Mouse (Mus musculus) frontal cortex, adult (tissue): ENCODE data around the gene Ccdc96.

Experiments
- ATAC-seq: cut with Nextera tagmentation; 2 replicates; pipeline ENCODE4 v1.9.2; 2017; ENCODE audit warnings: mild to moderate bottlenecking, moderate library complexity, mixed read lengths; ENCODE audit not compliant: low TSS enrichment

Ccdc96 gene

DNA sequence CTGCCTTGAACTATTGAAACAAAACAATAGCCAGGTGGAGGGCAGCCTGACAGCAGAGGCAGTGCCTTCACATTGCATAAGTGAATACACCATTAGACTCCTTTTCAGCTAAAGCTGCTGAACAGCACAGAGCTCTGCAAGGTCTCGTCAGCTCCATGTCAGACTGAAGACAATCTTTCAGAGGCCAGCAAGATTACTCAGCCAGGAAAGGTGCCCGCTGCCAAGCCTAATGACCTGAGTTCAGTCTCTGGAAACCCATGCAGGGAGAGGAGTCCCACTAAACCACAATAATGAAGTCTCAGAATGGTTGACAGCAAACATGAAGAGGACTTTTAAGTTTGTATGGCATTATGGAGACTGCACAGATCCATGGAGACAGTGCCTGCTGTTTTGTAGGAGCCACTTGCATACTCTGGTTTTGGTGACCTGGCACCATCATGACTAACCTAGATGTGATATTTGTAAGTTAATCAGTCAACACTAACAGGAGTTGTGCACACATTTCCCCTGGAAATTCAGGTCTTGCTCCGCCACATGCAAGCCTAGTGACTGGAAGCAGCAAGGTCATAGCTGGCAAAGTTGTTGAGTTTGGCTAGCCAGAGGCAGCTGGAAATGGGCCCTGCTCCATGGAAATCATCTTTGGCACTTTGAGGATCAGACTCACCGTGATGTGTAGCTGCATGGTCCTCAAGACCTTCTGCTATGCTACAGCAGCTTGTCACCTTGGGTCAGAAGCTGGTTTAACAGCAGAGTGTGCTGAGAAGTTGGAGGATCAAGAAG lies 11.3 kb upstream of the Ccdc96 start:
- ATAC-seq, result no peak

DNA sequence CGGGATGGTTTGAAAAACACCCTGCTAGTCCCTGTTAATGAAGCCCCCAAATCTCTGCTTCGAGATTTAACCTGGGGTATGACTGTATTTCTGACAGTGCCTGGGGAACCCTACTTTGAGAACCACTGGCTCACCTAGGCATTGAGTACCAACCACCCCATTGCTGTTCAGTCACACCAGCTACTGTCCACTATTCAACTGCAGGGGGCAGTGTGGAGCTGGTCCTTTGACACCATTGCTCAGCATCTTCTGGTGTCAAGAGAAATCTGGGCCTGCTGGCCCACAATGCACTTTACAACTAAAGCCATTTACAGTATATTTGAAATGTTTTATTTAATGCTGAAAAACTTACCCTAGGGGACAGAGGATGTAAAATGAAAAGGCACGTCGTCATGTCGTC lies 10.1 kb upstream of the Ccdc96 start:
- peak; percentile 68 for ATAC-seq

DNA sequence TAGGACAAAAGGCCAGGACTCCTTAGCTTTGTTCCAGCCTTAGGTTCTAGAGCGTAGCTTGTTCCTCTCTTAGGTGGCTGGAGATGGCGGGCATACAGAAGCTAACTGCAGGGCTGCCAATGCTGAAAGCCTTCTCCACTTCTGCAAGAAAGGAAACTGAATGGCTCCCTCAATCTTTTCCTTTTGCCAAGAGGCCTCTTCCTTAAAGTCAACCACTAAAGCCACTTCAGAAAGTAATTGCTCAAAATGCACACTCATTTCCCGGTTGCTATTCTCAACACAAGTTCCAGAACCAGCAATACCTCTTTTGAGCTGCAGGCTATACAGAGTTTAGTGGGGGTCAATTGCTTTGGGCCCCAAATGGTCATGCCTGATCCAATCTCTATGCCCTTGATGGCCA lies 6.9 kb upstream of the Ccdc96 start:
- ATAC-seq, result no peak

DNA sequence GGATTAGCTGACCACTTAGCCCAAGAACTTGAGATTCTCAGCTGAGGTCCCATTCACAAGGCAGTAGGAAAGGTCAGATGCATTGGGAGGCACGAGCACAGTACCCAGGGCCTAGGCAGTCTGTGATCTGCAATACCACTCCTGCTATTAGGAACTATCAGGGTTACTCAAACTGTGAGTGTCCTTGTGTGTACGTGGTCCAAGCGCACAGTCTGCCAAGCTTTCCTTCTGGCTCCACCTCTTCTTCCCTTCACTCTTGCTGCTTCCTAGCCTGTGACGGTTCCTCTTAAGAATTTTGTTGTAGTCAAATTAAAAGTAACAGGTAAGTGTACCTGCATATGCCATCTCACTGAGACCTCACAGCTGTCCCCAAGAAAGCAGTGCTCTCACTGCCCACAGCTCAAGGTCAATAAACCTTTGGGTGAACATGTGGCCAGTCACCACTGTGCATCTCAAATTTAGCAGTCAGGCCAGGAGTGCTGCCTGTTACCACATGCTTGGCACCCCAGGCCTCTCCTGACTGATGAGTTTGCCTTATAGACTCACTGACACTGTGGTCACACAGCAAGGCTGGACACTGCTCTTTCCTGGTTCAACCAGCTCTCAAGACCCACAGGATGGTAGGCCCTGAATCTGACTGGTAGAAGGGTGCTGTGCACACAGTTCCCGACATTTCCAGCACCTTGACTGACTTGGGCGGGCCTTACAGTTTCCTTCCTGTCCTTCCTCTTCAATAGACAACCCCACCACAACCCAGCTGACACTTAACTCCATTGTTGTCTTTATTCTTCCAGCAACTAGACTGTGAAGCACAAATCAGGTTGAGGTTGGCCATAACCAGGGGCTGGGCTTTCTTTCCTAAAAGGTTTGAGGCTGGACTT lies 5.6 kb upstream of the Ccdc96 start:
- no peak for ATAC-seq

DNA sequence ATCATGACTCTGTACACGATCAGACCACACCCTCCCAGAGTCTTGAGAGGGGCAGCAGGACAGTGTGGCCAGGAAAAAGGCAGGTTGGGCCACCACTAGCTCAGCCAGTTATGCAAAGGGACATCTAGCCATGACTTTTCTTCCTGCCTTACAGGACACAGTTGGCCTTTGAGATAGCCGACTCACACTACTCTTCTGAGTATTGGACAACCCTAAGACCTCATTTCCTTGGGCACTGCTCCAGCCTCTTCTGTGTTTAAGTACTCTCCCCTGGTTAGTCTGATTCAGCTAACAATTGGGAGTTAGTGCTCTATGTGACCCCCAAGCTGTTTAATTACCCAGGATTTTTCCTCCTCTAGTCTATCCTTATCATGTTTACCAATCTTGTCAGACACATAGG lies 4.7 kb upstream of the Ccdc96 start:
- ATAC-seq, result no peak

DNA sequence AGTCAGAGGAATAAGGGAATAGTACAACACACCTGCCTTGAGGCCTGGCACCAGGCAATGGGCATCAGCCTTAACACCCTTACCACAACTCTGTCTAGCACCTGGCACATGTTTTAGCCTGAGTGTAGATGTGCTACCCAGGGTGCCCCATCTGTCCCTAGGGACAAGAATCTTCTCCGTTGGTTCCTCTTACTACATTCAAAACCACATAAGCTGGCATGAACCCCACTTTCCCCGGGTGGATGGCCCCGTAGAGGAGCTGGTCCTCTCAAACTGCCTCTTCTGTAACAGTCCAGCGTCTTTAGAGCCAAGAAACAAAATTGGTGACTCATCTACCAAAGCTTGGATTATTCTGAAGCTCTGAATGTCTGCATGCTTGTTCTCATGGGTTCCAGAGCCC lies 4.0 kb upstream of the Ccdc96 start:
- ATAC-seq, result no peak

DNA sequence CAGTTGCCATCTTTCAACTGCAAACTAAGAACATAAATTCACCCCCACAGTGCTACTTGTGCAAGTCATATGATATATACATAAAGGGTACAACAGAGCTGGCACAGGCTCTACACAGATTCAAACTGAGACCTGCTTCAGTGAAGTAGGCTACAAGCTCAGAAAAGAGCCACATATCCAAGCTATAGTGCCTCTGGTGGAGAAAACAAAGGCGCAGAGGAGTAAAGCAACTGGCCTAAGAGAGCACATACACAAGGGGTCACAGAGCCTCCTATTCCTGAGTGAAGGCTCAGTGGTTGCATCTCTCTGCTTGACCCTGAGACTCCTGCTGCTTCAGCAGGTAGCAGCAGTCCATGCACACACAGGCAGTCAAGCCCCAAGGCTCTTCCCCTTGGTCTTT lies 3.3 kb upstream of the Ccdc96 start:
- ATAC-seq, result no peak

DNA sequence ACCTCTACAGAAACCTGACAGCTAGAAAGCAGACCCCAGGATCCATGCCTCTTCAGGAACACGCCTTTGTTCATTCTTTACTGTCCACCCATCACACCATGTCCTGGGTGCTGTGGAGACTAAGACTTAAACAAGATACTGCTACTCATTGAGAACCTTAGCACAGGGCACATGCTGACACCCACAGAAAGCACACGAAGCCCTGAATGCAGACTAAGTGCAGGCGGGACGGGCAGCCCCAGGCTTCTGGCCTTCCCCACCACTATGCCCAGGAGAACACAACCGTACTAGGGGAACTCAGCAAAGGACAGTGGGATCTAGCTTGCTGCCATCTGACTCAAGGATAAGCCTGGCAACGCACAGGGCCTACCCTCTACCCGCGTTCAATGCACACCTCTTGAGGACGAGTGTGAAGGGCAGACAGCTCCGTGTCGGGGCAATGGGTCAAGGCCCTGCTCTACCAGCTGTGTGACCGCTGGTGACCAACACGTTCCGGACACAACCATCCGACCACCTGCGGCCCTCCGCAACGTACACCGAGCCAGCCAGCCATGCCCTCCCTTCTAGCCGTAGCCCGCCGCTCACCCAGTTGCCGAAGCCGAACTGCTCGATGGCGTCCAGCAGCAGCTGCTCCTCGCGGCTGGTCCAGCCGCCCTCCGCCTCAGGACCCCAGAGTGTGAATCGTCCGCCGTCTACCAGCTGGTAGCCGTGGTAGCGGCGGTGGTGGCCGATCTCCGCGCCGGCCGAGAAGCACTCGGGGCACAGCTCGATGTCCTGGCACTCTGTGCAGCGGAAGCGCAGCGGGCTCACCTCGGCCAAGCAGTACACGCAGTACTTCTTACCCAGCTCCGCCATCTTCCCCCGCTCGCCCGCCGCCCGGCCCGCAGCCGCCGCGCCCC lies 936 bp upstream of the Ccdc96 start:
- ATAC-seq, result peak; percentile 44

DNA sequence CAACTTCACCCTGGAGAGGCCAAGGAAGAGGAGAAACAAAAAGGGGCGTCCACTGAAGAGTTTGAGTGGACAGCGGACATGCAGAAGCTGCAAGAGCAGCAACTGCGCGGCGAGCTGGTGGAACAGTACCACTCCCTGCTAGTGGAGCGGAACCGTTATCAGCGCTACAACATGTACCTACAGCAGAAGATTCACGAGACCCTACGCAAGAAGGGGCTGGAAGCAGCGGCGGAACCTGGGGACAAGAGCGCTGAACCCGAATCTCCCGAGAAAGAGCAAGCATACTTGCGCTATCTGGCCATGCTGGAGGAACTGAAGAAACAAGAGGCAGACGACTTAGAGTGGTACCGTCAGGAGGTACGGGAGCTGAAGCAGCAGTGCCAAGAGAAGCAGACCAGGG lies 918 bp downstream of the Ccdc96 start:
- ATAC-seq, result no peak

DNA sequence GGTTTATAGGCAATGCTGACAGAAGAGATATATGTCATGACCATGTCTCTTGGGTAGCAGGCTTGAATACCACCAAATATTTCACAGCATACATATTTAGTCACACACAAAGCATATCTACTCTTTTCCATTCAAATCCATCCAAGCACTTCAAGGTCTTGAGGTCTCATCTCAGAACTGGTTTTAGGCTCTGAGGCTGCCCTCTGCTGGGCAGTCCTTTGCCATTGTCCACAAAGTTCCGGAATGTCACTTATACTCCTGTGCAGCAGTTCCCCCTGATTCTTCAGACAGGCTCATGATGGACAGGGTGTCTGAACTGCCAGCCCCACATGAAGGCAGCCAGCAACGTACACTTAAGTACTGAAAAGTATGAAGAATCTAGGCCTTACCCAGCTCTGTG lies 4.8 kb downstream of the Ccdc96 start:
- no peak for ATAC-seq

DNA sequence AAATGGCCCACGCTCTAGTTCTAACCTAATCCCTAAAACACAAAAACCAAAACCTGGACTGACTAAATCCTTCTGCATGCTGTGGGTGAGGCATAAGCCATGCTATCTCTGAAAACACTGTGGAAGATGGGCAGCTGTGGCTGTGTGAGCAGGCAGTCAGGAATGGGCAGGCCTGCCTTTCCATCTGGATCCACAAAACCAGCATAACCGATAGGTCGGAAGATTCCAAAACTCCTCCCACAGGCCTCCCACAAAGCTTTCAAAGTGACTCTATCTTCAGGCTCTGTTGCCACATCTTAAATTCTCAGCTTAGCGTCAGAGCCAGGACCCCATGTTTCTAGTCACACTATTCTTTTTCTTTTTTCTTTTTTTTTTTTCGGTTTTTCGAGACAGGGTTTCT lies 9.5 kb downstream of the Ccdc96 start:
- peak; percentile 87 for ATAC-seq

DNA sequence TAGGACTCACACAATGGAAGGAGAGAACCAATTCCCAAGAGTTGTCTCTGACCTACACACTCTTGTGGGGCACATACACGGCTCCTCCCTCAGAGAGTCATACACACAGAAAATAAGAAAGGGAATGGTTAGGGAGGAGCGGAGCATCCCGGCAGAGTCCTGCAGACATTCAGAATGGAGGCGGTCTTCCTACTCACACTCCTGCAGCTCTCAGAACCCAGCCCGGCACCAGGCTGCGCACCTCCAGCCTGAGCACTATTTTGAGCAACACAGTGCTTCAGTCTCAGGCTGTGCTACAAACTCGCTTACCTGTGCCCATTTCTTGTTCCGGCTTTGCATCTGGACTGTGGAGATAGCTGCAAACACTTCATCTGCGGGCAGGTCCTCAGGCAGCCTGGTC lies 10.3 kb downstream of the Ccdc96 start:
- ATAC-seq, result peak; percentile 88

DNA sequence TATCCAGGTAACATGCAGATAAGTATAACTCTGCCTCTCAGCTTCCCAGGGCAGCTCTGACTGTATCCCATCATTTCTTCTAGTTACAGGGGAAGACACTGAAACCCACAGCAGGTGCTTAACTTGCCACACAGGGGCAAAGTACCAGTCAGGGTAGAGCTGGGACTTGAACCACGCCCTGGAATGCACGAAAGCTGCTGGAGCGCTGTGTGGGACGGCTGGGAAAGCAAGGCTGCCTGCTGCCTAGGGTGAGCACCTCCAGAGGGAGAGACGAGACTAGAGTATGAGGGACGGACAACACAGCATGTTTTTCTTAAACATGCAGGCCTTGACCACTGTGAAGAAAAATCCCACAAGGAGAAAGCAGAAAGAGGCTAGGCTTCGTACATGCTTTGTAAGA lies 20.8 kb downstream of the Ccdc96 start:
- no peak for ATAC-seq

DNA sequence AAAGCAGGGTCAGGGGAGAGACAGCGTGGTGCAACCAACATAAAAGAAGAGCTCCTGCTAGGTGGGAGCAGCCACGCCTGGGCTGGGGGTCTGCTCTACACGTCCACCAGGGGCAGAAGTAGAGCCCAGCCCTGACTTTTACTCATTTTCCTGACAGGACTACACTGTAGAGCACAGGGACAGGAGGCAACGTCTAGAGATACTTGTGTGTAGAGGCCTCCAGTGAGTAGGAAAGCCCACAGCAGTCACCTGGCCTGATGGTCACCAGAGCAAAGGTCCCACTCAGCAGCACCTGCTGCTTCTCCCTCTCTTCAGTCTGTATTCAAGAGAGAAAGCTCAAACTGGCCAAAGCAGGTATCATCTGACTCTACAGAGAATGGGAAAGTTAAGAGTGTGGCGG lies 21.3 kb downstream of the Ccdc96 start:
- ATAC-seq, result no peak

DNA sequence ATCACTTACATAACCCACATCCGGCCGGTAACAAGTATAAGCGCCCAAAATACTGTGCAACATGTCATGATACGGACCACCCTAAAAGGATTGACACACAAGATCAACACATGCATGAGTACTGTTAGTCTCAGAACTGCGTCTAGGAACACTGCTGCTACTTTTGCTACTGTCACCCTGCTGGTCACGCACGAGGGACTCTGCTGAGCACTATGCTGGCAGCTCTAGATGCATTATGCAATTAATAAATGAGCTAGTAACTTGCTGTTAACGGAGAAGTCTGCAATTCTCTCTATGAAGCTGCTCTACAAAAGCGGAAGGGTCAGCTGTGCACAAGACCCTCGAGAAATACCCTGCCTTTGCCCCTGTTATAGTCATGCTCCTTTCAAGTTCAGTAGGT lies 24.0 kb downstream of the Ccdc96 start:
- ATAC-seq, result no peak

DNA sequence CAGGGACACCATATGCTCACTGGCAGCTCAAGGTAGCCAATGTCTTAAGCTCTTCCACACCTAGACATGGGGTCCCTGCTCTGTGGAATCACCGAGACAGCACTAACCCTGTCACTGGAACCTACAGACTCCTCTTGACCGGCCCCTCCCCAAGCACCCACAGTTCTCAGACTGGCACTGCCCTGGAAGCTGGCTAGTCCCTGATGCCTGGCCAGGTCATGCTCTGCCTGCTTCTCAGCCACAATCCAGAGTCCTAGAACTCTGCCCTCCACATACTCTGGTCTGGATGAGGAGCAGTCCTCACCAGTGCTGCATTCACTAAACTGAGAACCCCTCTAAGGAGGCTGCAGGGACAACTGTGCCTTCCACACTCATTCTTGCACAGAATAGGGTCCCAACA lies 26.6 kb downstream of the Ccdc96 start:
- no peak for ATAC-seq

DNA sequence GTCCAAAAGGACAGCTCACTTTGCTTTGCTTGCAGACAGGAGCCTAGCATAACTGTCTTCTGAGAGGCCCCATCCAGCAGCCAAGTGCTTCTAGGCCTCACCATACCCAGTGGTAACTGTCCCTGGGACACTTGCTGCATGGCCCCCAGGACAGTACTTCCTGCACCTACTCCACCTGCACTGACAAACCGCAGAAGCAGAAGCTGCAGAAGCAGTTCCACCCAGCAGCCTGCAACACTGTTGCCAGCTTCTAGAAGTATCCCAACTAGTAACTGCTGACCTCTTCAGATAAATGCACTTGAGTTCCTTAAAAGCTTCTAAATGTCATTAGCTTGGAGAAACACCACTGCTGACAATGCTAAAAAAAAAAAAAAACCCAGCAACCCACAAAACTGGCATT lies 30.7 kb downstream of the Ccdc96 start:
- ATAC-seq, result no peak

DNA sequence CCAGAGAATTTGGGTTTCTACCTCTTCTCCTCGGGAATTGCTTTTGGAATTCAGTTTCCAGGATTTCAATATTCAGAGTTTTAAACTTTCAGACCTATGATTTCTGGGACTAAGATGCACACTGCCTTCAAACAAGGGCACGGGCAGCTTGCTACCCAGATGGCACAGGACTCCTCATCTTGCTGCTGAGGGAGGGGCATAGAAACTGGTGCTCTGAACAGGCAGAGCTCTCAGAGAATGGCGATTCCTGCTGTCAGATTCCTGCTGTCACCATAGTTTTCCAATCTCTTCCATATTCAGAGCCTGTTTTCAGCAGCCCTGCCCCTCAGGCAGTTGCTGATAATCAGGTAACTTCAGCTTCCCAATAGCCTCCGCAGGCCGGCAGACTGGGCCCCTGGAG lies 31.2 kb downstream of the Ccdc96 start:
- no peak for ATAC-seq

DNA sequence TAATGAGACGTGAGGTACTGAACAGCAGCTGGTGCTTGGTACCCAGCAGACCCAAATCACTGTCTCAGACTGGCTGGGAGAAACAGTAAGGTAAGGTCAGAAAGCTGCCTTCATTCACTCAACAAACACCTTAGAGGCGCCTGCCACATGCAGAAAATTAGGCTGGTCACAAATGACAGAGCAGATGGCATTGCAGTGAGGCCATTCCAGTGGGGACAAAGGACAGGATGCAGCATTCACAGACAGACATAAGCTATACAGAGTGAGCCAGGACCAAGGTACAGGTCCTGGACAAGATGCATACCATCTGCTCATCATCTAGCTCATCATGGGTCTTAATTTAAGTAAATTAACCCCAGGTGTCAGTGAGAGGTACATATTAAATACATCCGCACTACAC lies 33.2 kb downstream of the Ccdc96 start:
- no peak for ATAC-seq

DNA sequence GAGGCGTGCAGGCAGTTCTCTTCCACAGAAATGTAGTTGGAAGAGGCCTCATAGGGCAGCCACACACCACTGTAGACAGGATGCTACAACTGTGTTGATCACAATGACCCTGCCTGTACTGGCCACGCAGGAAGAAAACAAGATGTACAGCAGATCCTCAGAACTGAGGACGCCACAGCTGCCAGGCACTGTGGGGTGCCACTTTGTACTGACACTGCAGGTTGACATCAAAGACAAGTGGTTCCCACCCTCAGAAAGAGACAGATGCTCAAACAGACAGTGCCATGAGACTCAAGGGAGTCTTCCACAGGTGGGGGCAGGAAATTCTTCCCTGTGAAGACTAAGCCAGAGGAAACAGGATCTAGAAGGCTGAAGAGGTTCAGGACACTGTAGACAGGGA lies 35.4 kb downstream of the Ccdc96 start:
- no peak for ATAC-seq

DNA sequence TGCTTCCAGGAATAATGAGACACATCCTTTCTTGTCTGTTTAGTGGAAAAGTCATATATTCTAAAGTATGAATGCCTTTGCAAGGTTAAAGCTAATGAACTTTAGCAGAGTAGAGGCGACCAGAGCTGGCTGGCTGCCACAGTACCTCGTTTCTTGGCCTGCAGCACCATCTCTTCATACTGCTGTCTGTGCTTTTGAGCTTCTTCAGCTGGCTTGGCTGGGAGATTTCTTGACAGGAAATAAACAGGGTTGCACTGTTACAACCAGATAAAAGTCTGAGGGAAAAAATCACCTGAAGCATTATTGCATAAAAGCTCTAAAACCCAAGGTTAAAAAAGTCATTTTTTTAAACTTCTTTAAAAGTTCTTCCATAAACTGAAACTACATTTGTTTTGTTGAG lies 38.4 kb downstream of the Ccdc96 start:
- ATAC-seq, result no peak

DNA sequence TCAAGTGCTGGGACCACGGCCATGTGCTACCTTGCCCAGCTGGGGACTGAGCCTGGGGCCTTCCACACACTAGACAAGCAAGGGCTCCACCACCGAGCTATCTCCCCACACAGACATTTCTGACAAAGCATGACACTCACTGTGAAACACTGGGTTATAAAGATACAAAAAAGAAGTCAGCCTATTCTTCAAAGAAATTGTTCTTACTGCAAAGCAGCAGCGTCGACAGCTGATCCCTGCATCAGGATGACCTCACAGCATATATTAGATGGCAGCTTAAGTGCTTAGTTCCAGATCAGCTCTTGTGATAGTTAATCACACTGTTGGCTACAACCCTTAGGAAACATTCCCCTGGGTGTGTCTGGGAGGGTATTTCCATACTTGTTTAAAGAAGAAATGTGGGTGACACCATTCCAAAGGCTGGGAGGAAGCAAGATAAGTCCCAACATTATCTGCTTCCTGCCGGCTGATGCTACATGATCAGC lies 38.9 kb downstream of the Ccdc96 start:
- no peak for ATAC-seq
